Mouse (Mus musculus): ENCODE data around the gene Ldah. TPM values are rescaled to one million over a fixed set of nuclear protein-coding genes. Genes with fewer than 3 reads are reported as not detected.

The Ldah gene
- polyA plus RNA-seq, 1 experiment from 2014 or later: 82.3 TPM

DNA sequence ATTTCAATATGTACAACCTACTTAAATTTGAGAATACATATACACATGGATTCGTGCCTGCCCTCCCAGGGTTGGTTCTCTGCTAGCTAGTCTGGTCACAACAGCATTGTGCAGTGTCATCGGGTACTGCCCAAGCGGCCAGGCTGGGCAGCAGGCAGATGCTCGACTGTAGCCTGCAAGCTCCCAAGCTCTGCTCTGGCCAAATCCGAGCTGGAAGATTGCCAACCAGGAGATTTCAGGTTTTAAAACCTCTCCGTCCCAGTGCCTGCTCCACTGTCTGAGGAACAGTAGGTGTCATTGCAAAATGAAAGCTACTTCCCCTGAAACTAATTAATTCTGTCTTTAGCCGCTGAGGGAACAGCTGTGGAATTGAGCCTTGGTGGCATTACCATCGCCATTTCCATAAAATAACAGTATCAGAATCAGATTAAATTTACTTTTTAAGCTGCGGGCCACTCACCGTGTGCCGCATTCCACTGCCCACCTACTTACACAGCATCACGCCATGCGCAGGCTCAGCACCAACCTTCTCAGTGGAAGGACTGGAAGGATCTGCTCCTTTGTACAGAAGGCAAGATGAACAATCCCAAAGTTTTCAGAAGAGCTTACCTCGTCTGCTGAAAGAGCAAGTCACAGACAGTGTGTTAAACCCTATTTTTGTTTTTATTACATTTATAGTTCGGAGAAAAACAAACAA is 83.4 kb downstream of the Ldah start:
- Histone ChIP-seq H3K36me3 (ENCODE audit: control insufficient read depth, insufficient read depth, low read length) (no peaks in the 10 kb centered on the region), H3K4me2 (replicated peaks; ENCODE audit: low read depth, low read length) (no peak overlapping the region), H3K4me1 (replicated peaks; ENCODE audit: control insufficient read depth, insufficient read depth, low read length) (no peaks in the 10 kb centered on the region), H3K27me3 (ENCODE audit: control insufficient read depth, insufficient read depth, low read length) (peaks cover 8% of the 10 kb centered on the region; the same call in 1 of the 2 replicates), H3K9ac (ENCODE audit: low read depth, low read length) (no peak overlapping the region), H3K4me3 (ENCODE audit: low read depth, low read length) (no peak overlapping the region), H3K9me3 (ENCODE audit: control insufficient read depth, low read length) (no peaks in the 10 kb centered on the region), H3K27ac (ENCODE audit: low read depth, low read length) (no peak overlapping the region)
- DNase-seq (ENCODE audit: low spot score) (no peak), ATAC-seq (ENCODE audit: low FRiP score) (no peak; the same call in 1 of the 2 replicates)
- WGBS: 74% methylated on average over 15 of the region's 15 CpGs

- H3K27me3 ChIP-seq (ENCODE audit: control insufficient read depth, insufficient read depth, low read length): peaks cover 48% of the 10 kb centered on the region
- H3K4me3 ChIP-seq (ENCODE audit: low read depth, low read length): no peak overlapping the region
- H3K4me1 ChIP-seq (replicated peaks; ENCODE audit: control insufficient read depth, insufficient read depth, low read length): peaks cover 9% of the 10 kb centered on the region
- H3K36me3 ChIP-seq (ENCODE audit: control insufficient read depth, insufficient read depth, low read length): no peaks in the 10 kb centered on the region
- 54% methylated on average over 6 of the region's 6 CpGs for WGBS
- no peaks in the 10 kb centered on the region for H3K9me3 ChIP-seq (ENCODE audit: control insufficient read depth, low read length)
- ATAC-seq (ENCODE audit: low FRiP score) (no peak), DNase-seq (ENCODE audit: low spot score) (no peak)
- no peak overlapping the region for H3K9ac ChIP-seq (ENCODE audit: low read depth, low read length)
- no peak overlapping the region for H3K27ac ChIP-seq (ENCODE audit: low read depth, low read length)
- no peak overlapping the region for H3K4me2 ChIP-seq (replicated peaks; ENCODE audit: low read depth, low read length)
Observed at GRCm38 (mm10) chr12:8295307-8295913, 87.5 kb downstream of the Ldah start.

DNA sequence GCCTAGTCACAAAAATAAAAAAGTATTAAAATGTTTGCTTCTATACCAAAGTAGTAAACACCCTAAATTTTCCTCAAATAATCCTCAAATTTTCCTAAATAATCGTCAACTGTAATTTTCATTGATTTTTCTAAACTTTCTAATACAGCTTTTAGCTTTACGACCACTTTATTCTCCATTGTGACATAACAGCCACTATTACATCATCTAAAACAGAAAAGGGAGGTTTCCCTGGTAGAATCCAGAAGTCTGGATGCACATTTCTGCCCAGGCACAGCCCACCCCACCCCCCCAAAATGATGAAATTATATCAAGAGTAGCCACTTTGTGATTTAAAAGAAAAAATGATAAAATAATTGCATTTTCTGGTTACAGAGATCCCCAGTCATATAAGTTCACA is 88.2 kb downstream of the Ldah start:
- peaks cover 55% of the 10 kb centered on the region for H3K27me3 ChIP-seq (ENCODE audit: control insufficient read depth, insufficient read depth, low read length)
- H3K9me3 ChIP-seq (ENCODE audit: control insufficient read depth, low read length): no peaks in the 10 kb centered on the region
- ATAC-seq (ENCODE audit: low FRiP score): no peak
- DNase-seq (ENCODE audit: low spot score): no peak
- H3K4me3 ChIP-seq (ENCODE audit: low read depth, low read length): no peak overlapping the region
- no peak overlapping the region for H3K4me2 ChIP-seq (replicated peaks; ENCODE audit: low read depth, low read length)
- H3K27ac ChIP-seq (ENCODE audit: low read depth, low read length): no peak overlapping the region
- WGBS: 80% methylated on average over 2 of the region's 2 CpGs
- no peaks in the 10 kb centered on the region for H3K36me3 ChIP-seq (ENCODE audit: control insufficient read depth, insufficient read depth, low read length)
- H3K4me1 ChIP-seq (replicated peaks; ENCODE audit: control insufficient read depth, insufficient read depth, low read length): peaks cover 9% of the 10 kb centered on the region
- H3K9ac ChIP-seq (ENCODE audit: low read depth, low read length): no peak overlapping the region

GRCm38 (mm10) chr12:8297586-8298214 is 89.8 kb downstream of the Ldah start:
- H3K27me3 ChIP-seq (ENCODE audit: control insufficient read depth, insufficient read depth, low read length): peaks cover 70% of the 10 kb centered on the region
- peaks cover 12% of the 10 kb centered on the region for H3K4me1 ChIP-seq (replicated peaks; ENCODE audit: control insufficient read depth, insufficient read depth, low read length)
- no peaks in the 10 kb centered on the region for H3K9me3 ChIP-seq (ENCODE audit: control insufficient read depth, low read length)
- H3K27ac ChIP-seq (ENCODE audit: low read depth, low read length): no peak overlapping the region
- DNase-seq (ENCODE audit: low spot score): peak; percentile 58
- H3K4me2 ChIP-seq (replicated peaks; ENCODE audit: low read depth, low read length): peak overlapping the region; percentile 48
- 7% methylated on average over 34 of the region's 34 CpGs for WGBS
- H3K36me3 ChIP-seq (ENCODE audit: control insufficient read depth, insufficient read depth, low read length): no peaks in the 10 kb centered on the region
- peak overlapping the region; percentile 31 for H3K4me3 ChIP-seq (ENCODE audit: low read depth, low read length)
- 0 out of 2 replicates have a peak, but pooled peaks have one; percentile 23 for ATAC-seq (ENCODE audit: low FRiP score)
- peak overlapping the region; percentile 28; the same call in 1 of the 2 replicates for H3K9ac ChIP-seq (ENCODE audit: low read depth, low read length)

DNA sequence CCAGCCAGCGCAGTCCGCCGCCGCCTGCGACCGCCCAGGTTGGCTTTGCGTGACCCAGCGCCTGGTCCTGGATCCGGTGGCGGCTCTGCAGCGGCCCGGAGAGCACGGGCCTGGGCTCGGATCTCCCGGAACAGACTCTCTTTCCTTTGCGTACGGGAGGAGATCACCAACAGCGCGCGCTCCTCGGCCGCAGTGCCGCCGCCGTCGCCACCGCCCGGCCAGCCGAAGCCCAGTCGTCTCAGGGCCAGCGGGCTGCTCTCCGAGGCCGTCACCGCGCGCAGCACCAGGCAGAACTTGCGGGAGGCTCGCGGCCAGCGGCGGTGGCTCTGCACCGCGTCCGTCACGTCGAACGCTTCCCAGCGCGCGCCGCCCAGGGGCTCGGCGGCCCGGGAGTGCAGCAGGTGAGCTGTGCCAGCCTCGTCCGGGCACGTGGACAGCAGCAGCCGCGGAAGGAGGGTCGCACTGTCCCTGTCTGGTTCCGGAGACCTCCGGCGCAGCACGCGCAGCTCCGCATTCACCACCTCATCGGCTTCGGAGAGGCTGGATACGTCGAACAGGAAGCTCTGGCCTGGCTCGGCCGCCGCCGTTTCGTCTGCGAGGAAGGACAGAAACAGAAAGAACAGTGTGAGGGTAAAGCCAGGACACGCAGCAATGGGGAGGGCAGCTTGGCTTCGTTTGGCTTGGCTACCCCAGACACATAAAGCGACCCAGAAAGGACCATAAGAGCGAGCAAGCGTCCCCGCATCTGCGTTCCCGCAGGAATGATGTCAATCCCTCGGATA is 90.6 kb downstream of the Ldah start:
- Histone ChIP-seq H3K9me3 (ENCODE audit: control insufficient read depth, low read length) (no peaks in the 10 kb centered on the region), H3K9ac (ENCODE audit: low read depth, low read length) (no peak overlapping the region), H3K4me3 (ENCODE audit: low read depth, low read length) (peak overlapping the region; percentile 31), H3K4me1 (replicated peaks; ENCODE audit: control insufficient read depth, insufficient read depth, low read length) (peaks cover 12% of the 10 kb centered on the region), H3K27ac (ENCODE audit: low read depth, low read length) (no peak overlapping the region), H3K36me3 (ENCODE audit: control insufficient read depth, insufficient read depth, low read length) (no peaks in the 10 kb centered on the region), H3K4me2 (replicated peaks; ENCODE audit: low read depth, low read length) (peak overlapping the region; percentile 48), H3K27me3 (ENCODE audit: control insufficient read depth, insufficient read depth, low read length) (peaks cover 79% of the 10 kb centered on the region)
- WGBS: 2% methylated on average over 55 of the region's 85 CpGs
- ATAC-seq (ENCODE audit: low FRiP score) (peak; percentile 18; the same call in 1 of the 2 replicates), DNase-seq (ENCODE audit: low spot score) (peak; percentile 65)

- 5% methylated on average over 34 of the region's 34 CpGs for WGBS
- no peaks in the 10 kb centered on the region for H3K9me3 ChIP-seq (ENCODE audit: control insufficient read depth, low read length)
- ATAC-seq (ENCODE audit: low FRiP score) (no peak), DNase-seq (ENCODE audit: low spot score) (peak; percentile 56)
- H3K9ac ChIP-seq (ENCODE audit: low read depth, low read length): no peak overlapping the region
- H3K27ac ChIP-seq (ENCODE audit: low read depth, low read length): no peak overlapping the region
- H3K36me3 ChIP-seq (ENCODE audit: control insufficient read depth, insufficient read depth, low read length): no peaks in the 10 kb centered on the region
- peaks cover 12% of the 10 kb centered on the region for H3K4me1 ChIP-seq (replicated peaks; ENCODE audit: control insufficient read depth, insufficient read depth, low read length)
- no peak overlapping the region for H3K4me3 ChIP-seq (ENCODE audit: low read depth, low read length)
- H3K4me2 ChIP-seq (replicated peaks; ENCODE audit: low read depth, low read length): no peak overlapping the region
- peaks cover 86% of the 10 kb centered on the region for H3K27me3 ChIP-seq (ENCODE audit: control insufficient read depth, insufficient read depth, low read length)
Observed at GRCm38 (mm10) chr12:8299143-8300110, 91.5 kb downstream of the Ldah start.

DNA sequence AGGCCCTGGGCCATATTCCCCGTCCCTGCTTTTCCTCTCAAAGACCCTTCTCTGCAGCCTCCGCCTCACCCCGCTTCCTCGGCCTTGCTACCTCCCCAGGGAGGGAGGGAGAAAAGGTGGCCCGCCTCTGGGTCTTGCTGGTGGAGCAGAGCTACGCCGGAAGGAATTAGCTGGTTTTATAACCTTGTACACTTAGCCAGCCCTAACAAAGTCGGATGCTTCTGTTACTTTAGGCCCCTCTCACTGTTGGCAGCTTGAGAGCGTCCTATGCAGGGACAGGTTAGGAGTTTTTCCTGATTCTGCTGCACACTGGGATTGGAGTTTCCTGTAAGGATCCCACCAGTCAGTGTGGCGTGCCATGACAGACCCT is 92.2 kb downstream of the Ldah start:
- Histone ChIP-seq H3K4me1 (replicated peaks; ENCODE audit: control insufficient read depth, insufficient read depth, low read length) (peaks cover 12% of the 10 kb centered on the region), H3K9me3 (ENCODE audit: control insufficient read depth, low read length) (no peaks in the 10 kb centered on the region), H3K4me2 (replicated peaks; ENCODE audit: low read depth, low read length) (no peak overlapping the region), H3K4me3 (ENCODE audit: low read depth, low read length) (no peak overlapping the region), H3K27me3 (ENCODE audit: control insufficient read depth, insufficient read depth, low read length) (peaks cover 87% of the 10 kb centered on the region), H3K27ac (ENCODE audit: low read depth, low read length) (no peak overlapping the region), H3K9ac (ENCODE audit: low read depth, low read length) (no peak overlapping the region), H3K36me3 (ENCODE audit: control insufficient read depth, insufficient read depth, low read length) (no peaks in the 10 kb centered on the region)
- ATAC-seq (ENCODE audit: low FRiP score) (no peak), DNase-seq (ENCODE audit: low spot score) (peak; percentile 57)
- WGBS: 10% methylated on average over 10 of the region's 10 CpGs

DNA sequence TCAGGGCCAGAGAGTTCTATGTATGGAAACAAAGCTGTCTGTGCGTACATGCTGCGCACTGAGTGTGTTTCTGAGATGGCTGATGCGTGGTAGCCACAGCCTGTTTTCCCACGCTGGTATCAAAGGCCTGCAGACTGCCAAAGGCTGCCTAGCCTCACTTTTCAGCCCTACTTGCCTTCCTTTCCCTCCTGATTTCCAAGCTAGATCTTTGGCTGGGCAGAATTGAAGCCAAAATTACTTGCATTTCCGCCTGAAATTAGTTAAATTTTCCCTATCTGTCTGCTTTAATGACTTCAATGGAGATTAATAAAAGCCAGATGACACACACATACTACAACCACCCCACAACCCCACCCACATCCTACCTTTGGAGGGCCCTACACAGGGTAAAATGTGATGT is 92.6 kb downstream of the Ldah start:
- H3K4me1 ChIP-seq (replicated peaks; ENCODE audit: control insufficient read depth, insufficient read depth, low read length): peaks cover 12% of the 10 kb centered on the region
- H3K27ac ChIP-seq (ENCODE audit: low read depth, low read length): no peak overlapping the region
- peaks cover 85% of the 10 kb centered on the region for H3K27me3 ChIP-seq (ENCODE audit: control insufficient read depth, insufficient read depth, low read length)
- H3K4me3 ChIP-seq (ENCODE audit: low read depth, low read length): no peak overlapping the region
- no peaks in the 10 kb centered on the region for H3K9me3 ChIP-seq (ENCODE audit: control insufficient read depth, low read length)
- no peak overlapping the region for H3K4me2 ChIP-seq (replicated peaks; ENCODE audit: low read depth, low read length)
- ATAC-seq (ENCODE audit: low FRiP score): no peak
- H3K36me3 ChIP-seq (ENCODE audit: control insufficient read depth, insufficient read depth, low read length): no peaks in the 10 kb centered on the region
- 24% methylated on average over 5 of the region's 5 CpGs for WGBS
- no peak overlapping the region for H3K9ac ChIP-seq (ENCODE audit: low read depth, low read length)
- no peak for DNase-seq (ENCODE audit: low spot score)
